Mouse (Mus musculus) hindbrain, embryonic 11.5 days (tissue): ENCODE data around the gene Tmem50b. TPM values are rescaled to one million over a fixed set of nuclear protein-coding genes. Genes with fewer than 3 reads are reported as not detected.

Experiments used
- ATAC-seq: fragments of 200-750 bp; cut with Nextera tagmentation; 2 replicates; pipeline ENCODE4 v1.8.0; 2017; ENCODE audit warnings: mild to moderate bottlenecking, moderate TSS enrichment, moderate library complexity; ENCODE audit not compliant: low FRiP score
- DNase-seq: peaks from one replicate; pipeline ENCODE4 v3.0.0-alpha.2; 2015; ENCODE audit warnings: low spot score
- H3K27ac ChIP-seq: fragments of 300-500 bp; sonication (generic); 2 replicates; pipeline ENCODE4 v1.5.1; 2014; ENCODE audit warnings: mild to moderate bottlenecking, low read depth, low read length
- H3K27me3 ChIP-seq: fragments of 300-500 bp; sonication (generic); 2 replicates; pipeline ENCODE4 v1.6.1; 2014; ENCODE audit warnings: mild to moderate bottlenecking, low read length, moderate library complexity, mixed read lengths; ENCODE audit not compliant: control insufficient read depth, insufficient read depth
- H3K36me3 ChIP-seq: fragments of 300-500 bp; sonication (generic); 2 replicates; pipeline ENCODE4 v1.6.1; 2014; ENCODE audit warnings: mild to moderate bottlenecking, low read length, moderate library complexity, mixed read lengths; ENCODE audit not compliant: control insufficient read depth, insufficient read depth
- H3K4me1 ChIP-seq: fragments of 300-500 bp; sonication (generic); replicated peaks from 2 replicates; pipeline ENCODE4 v1.6.1; 2014; ENCODE audit warnings: low read length, mixed read lengths; ENCODE audit not compliant: control insufficient read depth, insufficient read depth
- H3K4me2 ChIP-seq: fragments of 300-500 bp; sonication (generic); replicated peaks from 2 replicates; pipeline ENCODE4 v1.6.1; 2014; ENCODE audit warnings: mild to moderate bottlenecking, low read depth, low read length
- H3K4me3 ChIP-seq: fragments of 300-500 bp; sonication (generic); 2 replicates; pipeline ENCODE4 v1.5.1; 2014; ENCODE audit warnings: low read depth, low read length
- H3K9ac ChIP-seq: fragments of 300-500 bp; sonication (generic); 2 replicates; pipeline ENCODE4 v1.6.1; 2014; ENCODE audit warnings: low read depth, low read length
- H3K9me3 ChIP-seq: fragments of 300-500 bp; sonication (generic); 2 replicates; pipeline ENCODE4 v1.6.1; 2016; ENCODE audit warnings: low read length; ENCODE audit not compliant: control insufficient read depth
- WGBS: fragments of 180-500 bp; shearing (Covaris S2); extraction: QIAGEN DNeasy Blood & Tissue Kit; methylation state at CpG from one replicate; pipeline ENCODE4 v1.1.7; 2014; 5-methylcytosine and 5-hydroxymethylcytosine counted together
- polyA plus RNA-seq: library from polyadenylated mRNA; unstranded; fragments of >200 nt; fragmentation: Nextera tagmentation; extraction: Ambion mirVana; gene quantifications from 2 replicates; pipeline ENCODE4 v1.2.1, GENCODE M21; 2014

The Tmem50b gene
- polyA plus RNA-seq, 1 experiment from 2014 or later = 55.9 TPM

GRCm38 (mm10) chr16:91565292-91565951 is 32.2 kb downstream of the Tmem50b start:
- Histone ChIP-seq H3K27me3 (no peaks in the 10 kb centered on the region), H3K4me2 (no peak overlapping the region), H3K4me1 (no peaks in the 10 kb centered on the region), H3K36me3 (no peaks in the 10 kb centered on the region), H3K4me3 (no peak overlapping the region), H3K9ac (no peak overlapping the region), H3K9me3 (no peaks in the 10 kb centered on the region), H3K27ac (no peak overlapping the region)
- DNase-seq (no peak), ATAC-seq (no peak)
- 70% methylated on average over 9 of the region's 9 CpGs for WGBS

GRCm38 (mm10) chr16:91564580-91565291 is 32.9 kb downstream of the Tmem50b start:
- Histone ChIP-seq H3K4me1 (no peaks in the 10 kb centered on the region), H3K27ac (no peak overlapping the region), H3K4me3 (no peak overlapping the region), H3K4me2 (no peak overlapping the region), H3K36me3 (no peaks in the 10 kb centered on the region), H3K27me3 (no peaks in the 10 kb centered on the region), H3K9me3 (no peaks in the 10 kb centered on the region), H3K9ac (no peak overlapping the region)
- no peak for DNase-seq
- WGBS = 87% methylated on average over 4 of the region's 4 CpGs
- ATAC-seq = no peak

GRCm38 (mm10) chr16:91561541-91562457 is 35.8 kb downstream of the Tmem50b start:
- Histone ChIP-seq H3K9ac (no peak overlapping the region), H3K27ac (no peak overlapping the region), H3K4me2 (peak overlapping the region; percentile 14; the same call in 1 of the 2 replicates), H3K9me3 (no peaks in the 10 kb centered on the region), H3K4me3 (no peak overlapping the region), H3K27me3 (no peaks in the 10 kb centered on the region), H3K36me3 (no peaks in the 10 kb centered on the region), H3K4me1 (no peaks in the 10 kb centered on the region)
- WGBS = 69% methylated on average over 38 of the region's 38 CpGs
- ATAC-seq = no peak
- no peak for DNase-seq

- H3K4me3 ChIP-seq = no peak overlapping the region
- H3K4me2 ChIP-seq = 0 out of 2 replicates have a peak overlapping the region, but pooled peaks have one; percentile 14
- ATAC-seq (peak; percentile 38; the same call in 1 of the 2 replicates), DNase-seq (peak; percentile 52)
- no peak overlapping the region for H3K27ac ChIP-seq
- no peaks in the 10 kb centered on the region for H3K27me3 ChIP-seq
- no peaks in the 10 kb centered on the region for H3K36me3 ChIP-seq
- H3K9ac ChIP-seq = no peak overlapping the region
- 59% methylated on average over 9 of the region's 9 CpGs for WGBS
- H3K9me3 ChIP-seq = no peaks in the 10 kb centered on the region
- no peaks in the 10 kb centered on the region for H3K4me1 ChIP-seq
Measured at GRCm38 (mm10) chr16:91561099-91561498, 36.5 kb downstream of the Tmem50b start.

GRCm38 (mm10) chr16:91557693-91558092 is 39.9 kb downstream of the Tmem50b start:
- Histone ChIP-seq H3K27ac (no peak overlapping the region), H3K27me3 (no peaks in the 10 kb centered on the region), H3K9me3 (no peaks in the 10 kb centered on the region), H3K36me3 (no peaks in the 10 kb centered on the region), H3K4me2 (no peak overlapping the region), H3K4me1 (no peaks in the 10 kb centered on the region), H3K4me3 (no peak overlapping the region), H3K9ac (no peak overlapping the region)
- DNase-seq (no peak), ATAC-seq (no peak)
- 92% methylated on average over 15 of the region's 15 CpGs for WGBS

GRCm38 (mm10) chr16:91557214-91557613 is 40.4 kb downstream of the Tmem50b start:
- WGBS = 82% methylated on average over 7 of the region's 7 CpGs
- Histone ChIP-seq H3K27me3 (no peaks in the 10 kb centered on the region), H3K4me1 (no peaks in the 10 kb centered on the region), H3K9me3 (no peaks in the 10 kb centered on the region), H3K9ac (no peak overlapping the region), H3K4me3 (no peak overlapping the region), H3K27ac (no peak overlapping the region), H3K4me2 (no peak overlapping the region), H3K36me3 (no peaks in the 10 kb centered on the region)
- no peak for DNase-seq
- no peak for ATAC-seq

- Histone ChIP-seq H3K36me3 (no peaks in the 10 kb centered on the region), H3K4me2 (no peak overlapping the region), H3K4me1 (no peaks in the 10 kb centered on the region), H3K27me3 (no peaks in the 10 kb centered on the region), H3K27ac (no peak overlapping the region), H3K9ac (no peak overlapping the region), H3K4me3 (no peak overlapping the region), H3K9me3 (no peaks in the 10 kb centered on the region)
- DNase-seq = no peak
- ATAC-seq = no peak
- 83% methylated on average over 15 of the region's 15 CpGs for WGBS
Measured at GRCm38 (mm10) chr16:91556659-91557058, 40.9 kb downstream of the Tmem50b start.

GRCm38 (mm10) chr16:91555017-91555605 is 42.5 kb downstream of the Tmem50b start:
- no peaks in the 10 kb centered on the region for H3K4me1 ChIP-seq
- ATAC-seq (no peak), DNase-seq (no peak)
- no peaks in the 10 kb centered on the region for H3K27me3 ChIP-seq
- H3K9me3 ChIP-seq = no peaks in the 10 kb centered on the region
- H3K4me3 ChIP-seq = no peak overlapping the region
- no peaks in the 10 kb centered on the region for H3K36me3 ChIP-seq
- no peak overlapping the region for H3K27ac ChIP-seq
- H3K9ac ChIP-seq = no peak overlapping the region
- no peak overlapping the region for H3K4me2 ChIP-seq
- 87% methylated on average over 8 of the region's 8 CpGs for WGBS
